Mouse (Mus musculus) forebrain, embryonic 13.5 days (tissue): ENCODE results near the gene Prr3. TPM values are rescaled to one million over a fixed set of nuclear protein-coding genes. Genes with fewer than 3 reads are reported as not detected.

Experiments used
- ATAC-seq: fragments of 200-750 bp; cut with Nextera tagmentation; 2 replicates; pipeline ENCODE4 v1.8.0; 2017
- H3K27ac ChIP-seq: fragments of 300-500 bp; sonication (generic); 2 replicates; pipeline ENCODE4 v1.5.1; 2015; ENCODE audit warnings: inconsistent platforms, mild to moderate bottlenecking, moderate library complexity
- H3K27me3 ChIP-seq: fragments of 300-500 bp; sonication (generic); 2 replicates; pipeline ENCODE4 v1.6.1; 2015; ENCODE audit warnings: mild to moderate bottlenecking, inconsistent platforms
- H3K36me3 ChIP-seq: fragments of 300-500 bp; sonication (generic); 2 replicates; pipeline ENCODE4 v1.6.1; 2015; ENCODE audit warnings: mild to moderate bottlenecking, inconsistent platforms; ENCODE audit not compliant: poor library complexity, severe bottlenecking
- H3K4me1 ChIP-seq: fragments of 300-500 bp; sonication (generic); 2 replicates; pipeline ENCODE4 v1.6.1; 2015; ENCODE audit warnings: inconsistent platforms
- H3K4me2 ChIP-seq: fragments of 300-500 bp; sonication (generic); 2 replicates; pipeline ENCODE4 v1.6.1; 2015; ENCODE audit warnings: inconsistent platforms, mild to moderate bottlenecking, moderate library complexity
- H3K4me3 ChIP-seq: fragments of 300-500 bp; sonication (generic); 2 replicates; pipeline ENCODE4 v1.5.1; 2015; ENCODE audit warnings: mild to moderate bottlenecking, inconsistent platforms
- H3K9ac ChIP-seq: fragments of 300-500 bp; sonication (generic); 2 replicates; pipeline ENCODE4 v1.6.1; 2015; ENCODE audit warnings: mild to moderate bottlenecking, inconsistent platforms
- H3K9me3 ChIP-seq: fragments of 300-500 bp; sonication (generic); replicated peaks from 2 replicates; pipeline ENCODE4 v1.6.1; 2016; ENCODE audit warnings: inconsistent platforms
- WGBS: fragments of 180-500 bp; shearing (Covaris S2); methylation state at CpG from one replicate; pipeline ENCODE4 v1.1.7; 2015; 5-methylcytosine and 5-hydroxymethylcytosine counted together
- polyA plus RNA-seq: library from polyadenylated mRNA; unstranded; fragments of >200 nt; fragmentation: Nextera tagmentation; extraction: Ambion mirVana; gene quantifications from 2 replicates; pipeline ENCODE4 v1.2.1, GENCODE M21; 2015

The Prr3 gene
- polyA plus RNA-seq, 1 experiment from 2014 or later, result 62.7 TPM

- Histone ChIP-seq H3K9me3 (no peaks in the 10 kb centered on the region), H3K4me1 (peaks cover 20% of the 10 kb centered on the region), H3K27ac (no peak overlapping the region), H3K9ac (no peak overlapping the region), H3K36me3 (no peaks in the 10 kb centered on the region), H3K4me3 (no peak overlapping the region), H3K27me3 (no peaks in the 10 kb centered on the region), H3K4me2 (no peak overlapping the region; the same call in 1 of the 2 replicates)
- 2% methylated on average over 11 of the region's 11 CpGs for WGBS
- ATAC-seq, result peak; percentile 64
Measured at GRCm38 (mm10) chr17:35996949-35997348, 16.9 kb upstream of the Prr3 start.

GRCm38 (mm10) chr17:35994879-35995240 is 14.8 kb upstream of the Prr3 start:
- H3K4me1 ChIP-seq, result peaks cover 20% of the 10 kb centered on the region
- H3K27ac ChIP-seq, result no peak overlapping the region; the same call in 1 of the 2 replicates
- H3K4me3 ChIP-seq, result peak overlapping the region; percentile 67
- 4% methylated on average over 14 of the region's 14 CpGs for WGBS
- H3K27me3 ChIP-seq, result no peaks in the 10 kb centered on the region
- peak overlapping the region; percentile 74 for H3K9ac ChIP-seq
- H3K9me3 ChIP-seq, result no peaks in the 10 kb centered on the region
- H3K36me3 ChIP-seq, result peaks cover 2% of the 10 kb centered on the region
- no peak for ATAC-seq
- peak overlapping the region; percentile 85 for H3K4me2 ChIP-seq

- peak overlapping the region; percentile 51; the same call in 1 of the 2 replicates for H3K27ac ChIP-seq
- no peaks in the 10 kb centered on the region for H3K9me3 ChIP-seq
- peaks cover 20% of the 10 kb centered on the region for H3K4me1 ChIP-seq
- H3K27me3 ChIP-seq, result no peaks in the 10 kb centered on the region
- 3% methylated on average over 31 of the region's 31 CpGs for WGBS
- H3K4me2 ChIP-seq, result peak overlapping the region; percentile 85
- H3K9ac ChIP-seq, result peak overlapping the region; percentile 74
- peaks cover 7% of the 10 kb centered on the region for H3K36me3 ChIP-seq
- peak; percentile 71 for ATAC-seq
- H3K4me3 ChIP-seq, result peak overlapping the region; percentile 67
Measured at GRCm38 (mm10) chr17:35994175-35994878, 14.3 kb upstream of the Prr3 start.

- Histone ChIP-seq H3K4me3 (peak overlapping the region; percentile 67), H3K9me3 (no peaks in the 10 kb centered on the region), H3K27ac (no peak overlapping the region), H3K9ac (no peak overlapping the region), H3K4me1 (peaks cover 20% of the 10 kb centered on the region), H3K27me3 (no peaks in the 10 kb centered on the region), H3K4me2 (peak overlapping the region; percentile 85), H3K36me3 (peaks cover 14% of the 10 kb centered on the region)
- WGBS, result 7% methylated on average over 17 of the region's 17 CpGs
- ATAC-seq, result peak; percentile 80
Measured at GRCm38 (mm10) chr17:35993675-35994074, 13.6 kb upstream of the Prr3 start.

GRCm38 (mm10) chr17:35991781-35992180 is 11.7 kb upstream of the Prr3 start:
- Histone ChIP-seq H3K4me3 (no peak overlapping the region), H3K4me2 (no peak overlapping the region), H3K9me3 (no peaks in the 10 kb centered on the region), H3K27me3 (no peaks in the 10 kb centered on the region), H3K36me3 (peaks cover 33% of the 10 kb centered on the region), H3K27ac (no peak overlapping the region), H3K4me1 (peaks cover 10% of the 10 kb centered on the region), H3K9ac (no peak overlapping the region)
- WGBS, result 57% methylated on average over 10 of the region's 10 CpGs
- no peak for ATAC-seq

- Histone ChIP-seq H3K9me3 (no peaks in the 10 kb centered on the region), H3K9ac (no peak overlapping the region), H3K27me3 (no peaks in the 10 kb centered on the region), H3K27ac (no peak overlapping the region), H3K4me1 (peaks cover 23% of the 10 kb centered on the region), H3K36me3 (peaks cover 53% of the 10 kb centered on the region), H3K4me2 (no peak overlapping the region), H3K4me3 (no peak overlapping the region)
- WGBS, result 92% methylated on average over 9 of the region's 9 CpGs
- no peak for ATAC-seq
Measured at GRCm38 (mm10) chr17:35981776-35982175, 1.7 kb upstream of the Prr3 start.

- Histone ChIP-seq H3K27me3 (no peaks in the 10 kb centered on the region), H3K36me3 (peaks cover 45% of the 10 kb centered on the region), H3K27ac (peak overlapping the region; percentile 91), H3K4me2 (peak overlapping the region; percentile 93), H3K9me3 (no peaks in the 10 kb centered on the region), H3K9ac (peak overlapping the region; percentile 79), H3K4me1 (peaks cover 23% of the 10 kb centered on the region), H3K4me3 (peak overlapping the region; percentile 80)
- peak; percentile 25 for ATAC-seq
- WGBS, result under 1% methylated on average over 23 of the region's 29 CpGs
Measured at GRCm38 (mm10) chr17:35980363-35980754, 323 bp upstream of the Prr3 start.

GRCm38 (mm10) chr17:35978811-35979400 is 1.1 kb downstream of the Prr3 start:
- Histone ChIP-seq H3K4me2 (peak overlapping the region; percentile 93), H3K27ac (peak overlapping the region; percentile 91), H3K4me3 (peak overlapping the region; percentile 80), H3K4me1 (peaks cover 23% of the 10 kb centered on the region), H3K27me3 (no peaks in the 10 kb centered on the region), H3K9ac (peak overlapping the region; percentile 79), H3K9me3 (no peaks in the 10 kb centered on the region), H3K36me3 (peaks cover 46% of the 10 kb centered on the region)
- WGBS, result under 1% methylated on average over 41 of the region's 41 CpGs
- ATAC-seq, result peak; percentile 90

GRCm38 (mm10) chr17:35972131-35972530 is 7.9 kb downstream of the Prr3 start:
- H3K27me3 ChIP-seq, result no peaks in the 10 kb centered on the region
- 80% methylated on average over 1 of the region's 1 CpGs for WGBS
- H3K36me3 ChIP-seq, result peaks cover 38% of the 10 kb centered on the region
- H3K4me3 ChIP-seq, result no peak overlapping the region
- H3K9me3 ChIP-seq, result no peaks in the 10 kb centered on the region
- H3K9ac ChIP-seq, result no peak overlapping the region
- H3K4me1 ChIP-seq, result peaks cover 25% of the 10 kb centered on the region
- no peak for ATAC-seq
- H3K4me2 ChIP-seq, result no peak overlapping the region
- H3K27ac ChIP-seq, result no peak overlapping the region

- Histone ChIP-seq H3K4me2 (peak within 1 kb of the TSS; percentile 79), H3K9ac (peak within 1 kb of the TSS; percentile 81), H3K27ac (peak within 1 kb of the TSS; percentile 72), H3K36me3 (peaks cover 42% of the 10 kb centered on the region), H3K9me3 (no peaks in the 10 kb centered on the region), H3K27me3 (no peaks in the 10 kb centered on the region), H3K4me3 (peak within 1 kb of the TSS; percentile 77), H3K4me1 (peaks cover 25% of the 10 kb centered on the region)
- whole genome bisulfite sequencing, result under 1% methylated on average over 68 of the region's 68 CpGs
- peak; percentile 96 for ATAC-seq
Measured at GRCm38 (mm10) chr17:35969418-35970389, 10.3 kb downstream of the Prr3 start, which contains the start of gene Abcf1. TSS of gene Abcf1 (minus strand) at chr17:35969761.

- WGBS, result 94% methylated on average over 2 of the region's 2 CpGs
Measured at GRCm38 (mm10) chr17:35967621-35968020, 12.4 kb downstream of the Prr3 start.

More at GRCm38 (mm10) chr17:35967621-35968020, 12.4 kb downstream of the Prr3 start:
- H3K36me3 ChIP-seq, result peaks cover 45% of the 10 kb centered on the region
- H3K9ac ChIP-seq, result no peak overlapping the region
- no peak overlapping the region; the same call in 1 of the 2 replicates for H3K4me2 ChIP-seq
- H3K27ac ChIP-seq, result no peak overlapping the region
- no peaks in the 10 kb centered on the region for H3K27me3 ChIP-seq
- no peak for ATAC-seq
- no peaks in the 10 kb centered on the region for H3K9me3 ChIP-seq
- H3K4me3 ChIP-seq, result no peak overlapping the region
- H3K4me1 ChIP-seq, result peaks cover 25% of the 10 kb centered on the region
